Mouse (Mus musculus) liver, adult 2 months (tissue): Measurements from ENCODE around the gene Arpin. TPM values are rescaled to one million over a fixed set of nuclear protein-coding genes. Genes with fewer than 3 reads are reported as not detected.

Source experiments
- DNase-seq: peaks from one replicate; pipeline ENCODE4 v3.0.0-alpha.2; 2011; ENCODE audit warnings: low read depth, low spot score; ENCODE audit errors: extremely low read depth
- H3K27ac ChIP-seq: fragments of 200-500 bp; replicated peaks from 2 replicates; pipeline ENCODE4 v1.5.1; 2012; ENCODE audit warnings: low read depth, mild to moderate bottlenecking, control low read depth, inconsistent platforms, low read length; ENCODE audit not compliant: insufficient read depth
- H3K27me3 ChIP-seq: fragments of 200-500 bp; 2 replicates; pipeline ENCODE4 v1.6.1; 2012; ENCODE audit warnings: mild to moderate bottlenecking, moderate library complexity, low read length, inconsistent platforms; ENCODE audit not compliant: control insufficient read depth, insufficient read depth
- H3K36me3 ChIP-seq: fragments of 200-500 bp; 2 replicates; pipeline ENCODE4 v1.6.1; 2012; ENCODE audit warnings: low read length, inconsistent platforms; ENCODE audit not compliant: control insufficient read depth, insufficient read depth
- H3K4me1 ChIP-seq: fragments of 200-500 bp; 2 replicates; pipeline ENCODE4 v1.6.1; 2011; ENCODE audit warnings: low read length; ENCODE audit not compliant: control insufficient read depth, insufficient read depth
- H3K4me3 ChIP-seq: fragments of 200-500 bp; 2 replicates; pipeline ENCODE4 v1.5.1; 2011; ENCODE audit warnings: low read depth, mild to moderate bottlenecking, control low read depth, low read length, moderate library complexity; ENCODE audit not compliant: insufficient read depth
- H3K79me2 ChIP-seq: fragments of 200-500 bp; 2 replicates; pipeline ENCODE4 v1.6.1; 2012; ENCODE audit warnings: inconsistent platforms, mild to moderate bottlenecking, low read length, moderate library complexity; ENCODE audit not compliant: control insufficient read depth, insufficient read depth
- H3K9ac ChIP-seq: fragments of 200-500 bp; 2 replicates; pipeline ENCODE4 v1.6.1; 2012; ENCODE audit warnings: low read depth, mild to moderate bottlenecking, control low read depth, inconsistent platforms, low read length
- CTCF ChIP-seq: fragments of 200-500 bp; IDR thresholded peaks from 2 replicates; pipeline ENCODE4 v1.5.1; 2011; ENCODE audit warnings: low read depth, low read length, control low read depth
- POLR2A ChIP-seq: fragments of 200-500 bp; IDR thresholded peaks from 2 replicates; pipeline ENCODE4 v1.6.1; 2011; ENCODE audit warnings: low read length, control low read depth; ENCODE audit not compliant: insufficient read depth; ENCODE audit errors: extremely low read depth
- WGBS: fragments of 180-500 bp; shearing (Covaris S2); methylation state at CpG from one replicate; pipeline ENCODE4 v1.1.7; 2018; 5-methylcytosine and 5-hydroxymethylcytosine counted together
- polyA plus RNA-seq: library from polyadenylated mRNA; depleted of rRNA; stranded (reverse); fragments of >200 nt; gene quantifications from 2 replicates; pipeline ENCODE4 v1.2.3, GENCODE M21; 2012
- total RNA-seq: library from RNA; depleted of rRNA; stranded (reverse); fragments of >200 nt; gene quantifications from 2 replicates; pipeline ENCODE4 v1.2.3, GENCODE M21; 2014

The Arpin gene
- total and polyA plus RNA-seq, 2 experiments, result 3.5 to 7.3 TPM

- Histone ChIP-seq H3K4me1 (no peaks in the 10 kb centered on the region), H3K79me2 (no peaks in the 10 kb centered on the region), H3K36me3 (peaks cover 2% of the 10 kb centered on the region; the same call in 1 of the 2 replicates), H3K9ac (no peak overlapping the region), H3K27me3 (no peaks in the 10 kb centered on the region), H3K27ac (0 out of 2 replicates have a peak overlapping the region, but pooled peaks have one; percentile 5), H3K4me3 (no peak overlapping the region)
- WGBS, result 90% methylated on average over 2 of the region's 2 CpGs
- TF ChIP-seq CTCF (0 out of 2 replicates have a peak, but pooled peaks have one; percentile 4), POLR2A (no peak)
- no peak for DNase-seq
Measured at GRCm38 (mm10) chr7:79928516-79929052, 6.6 kb downstream of the Arpin start.

- no peak for TF ChIP-seq CTCF
- peak; percentile 47; the same call in 1 of the 2 replicates for TF ChIP-seq POLR2A
- Histone ChIP-seq H3K4me3 (peak within 1 kb of the TSS; percentile 60), H3K4me1 (peaks cover 9% of the 10 kb centered on the region), H3K79me2 (no peaks in the 10 kb centered on the region; the same call in 1 of the 2 replicates), H3K27ac (peak within 1 kb of the TSS; percentile 62), H3K27me3 (no peaks in the 10 kb centered on the region), H3K9ac (peak within 1 kb of the TSS; percentile 74), H3K36me3 (0 out of 2 replicates have a peak, but pooled peaks cover 2% of the 10 kb centered on the region)
- WGBS, result under 1% methylated on average over 34 of the region's 34 CpGs
- peak; percentile 87 for DNase-seq
Measured at GRCm38 (mm10) chr7:79920344-79920983, 14.7 kb downstream of the Arpin start, which contains the start of gene Ap3s2. TSS of gene Ap3s2 (minus strand) at chr7:79920649.

- peak; percentile 45 for DNase-seq
- H3K36me3 ChIP-seq, result peaks cover 5% of the 10 kb centered on the region; the same call in 1 of the 2 replicates
- WGBS, result 68% methylated on average over 3 of the region's 3 CpGs
- no peak overlapping the region for H3K9ac ChIP-seq
- no peaks in the 10 kb centered on the region for H3K4me1 ChIP-seq
- no peak overlapping the region for H3K27ac ChIP-seq
- no peaks in the 10 kb centered on the region for H3K27me3 ChIP-seq
- TF ChIP-seq CTCF, result peak; percentile 35; the same call in 1 of the 2 replicates
- TF ChIP-seq POLR2A, result no peak
- no peaks in the 10 kb centered on the region for H3K79me2 ChIP-seq
- H3K4me3 ChIP-seq, result no peak overlapping the region
Measured at GRCm38 (mm10) chr7:79914556-79914955, 20.6 kb downstream of the Arpin start.

- Histone ChIP-seq H3K4me3 (no peak overlapping the region), H3K27me3 (no peaks in the 10 kb centered on the region), H3K9ac (no peak overlapping the region), H3K4me1 (peaks cover 8% of the 10 kb centered on the region), H3K27ac (no peak overlapping the region), H3K79me2 (no peaks in the 10 kb centered on the region), H3K36me3 (peaks cover 22% of the 10 kb centered on the region)
- TF ChIP-seq POLR2A (no peak), CTCF (no peak)
- 10% methylated on average over 2 of the region's 2 CpGs for WGBS
- peak; percentile 86 for DNase-seq
Measured at GRCm38 (mm10) chr7:79907356-79907755, 27.8 kb downstream of the Arpin start.

- DNase-seq, result no peak
- Histone ChIP-seq H3K79me2 (no peaks in the 10 kb centered on the region), H3K27ac (peak overlapping the region; percentile 31; the same call in 1 of the 2 replicates), H3K9ac (no peak overlapping the region), H3K27me3 (no peaks in the 10 kb centered on the region), H3K36me3 (peaks cover 22% of the 10 kb centered on the region), H3K4me1 (peaks cover 8% of the 10 kb centered on the region), H3K4me3 (no peak overlapping the region)
- 67% methylated on average over 3 of the region's 3 CpGs for WGBS
- no peak for TF ChIP-seq CTCF
- TF ChIP-seq POLR2A, result no peak
Measured at GRCm38 (mm10) chr7:79906914-79907313, 28.2 kb downstream of the Arpin start.

GRCm38 (mm10) chr7:79905193-79905592 lies 30.0 kb downstream of the Arpin start:
- Histone ChIP-seq H3K79me2 (no peaks in the 10 kb centered on the region), H3K9ac (no peak overlapping the region), H3K27ac (no peak overlapping the region), H3K4me3 (no peak overlapping the region), H3K36me3 (peaks cover 28% of the 10 kb centered on the region), H3K27me3 (no peaks in the 10 kb centered on the region), H3K4me1 (peaks cover 8% of the 10 kb centered on the region)
- TF ChIP-seq CTCF (no peak), POLR2A (no peak)
- 98% methylated on average over 4 of the region's 4 CpGs for WGBS
- no peak for DNase-seq
